Mouse (Mus musculus) left cerebral cortex, postnatal 10 days (tissue): ENCODE measurements around the gene Abcc6. TPM values are rescaled to one million over a fixed set of nuclear protein-coding genes. Genes with fewer than 3 reads are reported as not detected.

Experiments used
- total RNA-seq, 2 experiments: library from RNA; stranded (reverse); gene quantifications; 2 replicates each; pipeline ENCODE4 v1.2.3; 2021

Abcc6 gene
- total RNA-seq, 2 experiments from 2014 or later = 3.9 to 4.4 TPM

Other genes starting within 250 kb of the Abcc6 start
- 100 to 1,000 TPM; 268 to 281 TPM for gene Lmtk3, start 246.6 kb downstream of the Abcc6 start, total RNA-seq
- 10 to 100 TPM in 1 of 2 experiments, 1 to 10 TPM in 1; 9.7 to 11.5 TPM for gene Sult2b1, start 245.6 kb downstream of the Abcc6 start, total RNA-seq
- gene Cyth2, start 215.7 kb downstream of the Abcc6 start, total RNA-seq = 100 to 1,000 TPM; 229 to 242 TPM
- 1 to 10 TPM; 1.6 to 1.8 TPM for gene Kcnj14, start 205.5 kb downstream of the Abcc6 start, total RNA-seq
- 10 to 100 TPM; 27.5 to 29.2 TPM for gene Grwd1, start 199.4 kb downstream of the Abcc6 start, total RNA-seq
- gene Kdelr1, start 157.5 kb downstream of the Abcc6 start, total RNA-seq = 100 to 1,000 TPM; 101 to 103 TPM
- 10 to 100 TPM; 35.6 to 36.4 TPM for gene Grin2d, start 151.9 kb downstream of the Abcc6 start, total RNA-seq
- gene Syngr4, start 133.6 kb downstream of the Abcc6 start, total RNA-seq = not detected
- 10 to 100 TPM; 17.9 to 22.8 TPM for gene Tmem143, start 133.4 kb downstream of the Abcc6 start, total RNA-seq
- gene Emp3, start 108.9 kb downstream of the Abcc6 start, total RNA-seq = 1 to 10 TPM; 4.6 to 6.7 TPM
- gene Ccdc114, start 106.2 kb downstream of the Abcc6 start, total RNA-seq = 1 to 10 TPM; 1.4 to 1.5 TPM
- gene Nomo1, start 3.4 kb upstream of the Abcc6 start, total RNA-seq = 100 to 1,000 TPM; 109 to 115 TPM
- gene Kcnj11, start 70.5 kb upstream of the Abcc6 start, total RNA-seq = 10 to 100 TPM; 19.4 to 19.5 TPM
- 10 to 100 TPM; 28.8 to 31.1 TPM for gene Abcc8, start 149.7 kb upstream of the Abcc6 start, total RNA-seq
- under 1 TPM in 1 of 2 experiments, not detected in 1; 0.16 TPM for gene Ush1c, start 208.2 kb upstream of the Abcc6 start, total RNA-seq
- gene Otog, start 210.7 kb upstream of the Abcc6 start, total RNA-seq = under 1 TPM; 0.26 to 0.34 TPM